Mouse (Mus musculus): ENCODE measurements around the gene Gm9887.

DNA sequence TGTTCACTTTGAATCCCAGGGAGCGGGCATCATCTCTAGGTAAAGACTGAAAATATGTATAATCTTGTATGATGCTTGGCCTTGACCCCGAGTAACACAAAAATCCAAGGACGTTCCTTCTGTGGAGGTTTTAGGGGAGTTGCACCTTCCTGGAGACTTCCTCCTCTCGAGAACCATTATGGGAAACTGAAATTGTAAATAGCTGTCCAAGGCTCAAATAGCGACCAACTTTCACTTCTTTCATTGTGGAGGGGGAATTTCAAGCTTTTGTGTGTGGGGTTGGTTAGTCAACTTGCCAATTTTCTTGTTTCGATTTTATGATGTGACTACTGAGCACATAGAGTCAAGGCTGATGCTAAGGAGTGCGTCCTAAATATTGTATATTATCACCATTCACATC, 6.5 kb downstream of the Gm9887 start:
- TF ChIP-seq CTCF (IDR thresholded peaks at IDR 0.05; ENCODE audit: low read depth): no peak
- no peak for TF ChIP-seq EP300 (IDR thresholded peaks at IDR 0.05; ENCODE audit: low read depth)
